Mouse (Mus musculus): ENCODE results near the gene Gm9112.
"Not testable (repeated sequence)": the region's sequence is repeated elsewhere in the genome, so short reads cannot be mapped to it uniquely, and the experiment has no call there.

Gene Gm9112

GRCm38 (mm10) chrX:102707535-102707934 lies at the start of gene Gm9112, which contains the start of gene Dmrtc1b:
Gene Gm9112 (minus strand): TSS chrX:102707635.
Gene Dmrtc1b (plus strand): TSS chrX:102707865.
- DNase-seq (ENCODE audit: low read depth, low spot score), result not testable (repeated sequence)

- not testable (repeated sequence) for DNase-seq (ENCODE audit: low read depth, low spot score)
These were observed 16.8 kb upstream of the Gm9112 start for GRCm38 (mm10) chrX:102724226-102724625.

- DNase-seq (ENCODE audit: low read depth, low spot score), result not testable (repeated sequence)
These were observed 6.8 kb downstream of the Gm9112 start for GRCm38 (mm10) chrX:102700636-102701035.

GRCm38 (mm10) chrX:102689252-102689651 lies 18.2 kb downstream of the Gm9112 start:
- DNase-seq (ENCODE audit: low read depth, low spot score), result not testable (repeated sequence)

GRCm38 (mm10) chrX:102686872-102687271 lies 20.6 kb downstream of the Gm9112 start, which contains the start of gene Gm3880:
Gene Gm3880 (minus strand): TSS chrX:102686972.
- not testable (repeated sequence) for DNase-seq (ENCODE audit: low read depth, low spot score)

- DNase-seq (ENCODE audit: low read depth, low spot score), result not testable (repeated sequence)
These were observed 22.7 kb downstream of the Gm9112 start for GRCm38 (mm10) chrX:102684706-102685105.

GRCm38 (mm10) chrX:102666641-102667040 lies 40.8 kb downstream of the Gm9112 start:
- DNase-seq (ENCODE audit: low read depth, low spot score), result no peak

GRCm38 (mm10) chrX:102660712-102661111 lies 46.7 kb downstream of the Gm9112 start:
- no peak for DNase-seq (ENCODE audit: low read depth, low spot score)
